Mouse (Mus musculus): Measurements from ENCODE around the gene Mrpl54.

- no peak for TF ChIP-seq CTCF (IDR thresholded peaks at IDR 0.05)
- no peak for TF ChIP-seq POLR2A (IDR thresholded peaks at IDR 0.05; ENCODE audit: insufficient read depth, low read depth, low read length)
Measured at GRCm38 (mm10) chr10:81306837-81307682, 40.3 kb upstream of the Mrpl54 start.

Measured in heart, adult 2 months (tissue).